Mouse (Mus musculus) heart, embryonic 16.5 days (tissue): ENCODE results near the gene Plxnb2. TPM values are rescaled to one million over a fixed set of nuclear protein-coding genes. Genes with fewer than 3 reads are reported as not detected.
A peak's percentile ranks its signal among the peaks of the same experiment; 100 is the strongest.

Experiments used
- ATAC-seq: fragments of 200-750 bp; cut with Nextera tagmentation; replicated peaks from 2 replicates; pipeline ENCODE4 v1.8.0; 2017; ENCODE audit warnings: moderate number of reproducible peaks; ENCODE audit not compliant: insufficient read depth, low FRiP score; ENCODE audit errors: extremely low read depth
- H3K27ac ChIP-seq: fragments of 300-500 bp; sonication (generic); 2 replicates; pipeline ENCODE4 v1.5.1; 2014; ENCODE audit warnings: mild to moderate bottlenecking, low read length, control low read depth, moderate library complexity
- H3K27me3 ChIP-seq: fragments of 300-500 bp; sonication (generic); 2 replicates; pipeline ENCODE4 v1.6.1; 2014; ENCODE audit warnings: low read length, mixed read lengths; ENCODE audit not compliant: control insufficient read depth, insufficient read depth
- H3K36me3 ChIP-seq: fragments of 300-500 bp; sonication (generic); 2 replicates; pipeline ENCODE4 v1.6.1; 2014; ENCODE audit not compliant: control insufficient read depth, insufficient read depth
- H3K4me1 ChIP-seq: fragments of 300-500 bp; sonication (generic); 2 replicates; pipeline ENCODE4 v1.6.1; 2014; ENCODE audit warnings: low read length, mixed read lengths; ENCODE audit not compliant: control insufficient read depth, insufficient read depth
- H3K4me2 ChIP-seq: fragments of 300-500 bp; sonication (generic); 2 replicates; pipeline ENCODE4 v1.6.1; 2014; ENCODE audit warnings: low read depth, mild to moderate bottlenecking, control low read depth, low read length
- H3K4me3 ChIP-seq: fragments of 300-500 bp; sonication (generic); 2 replicates; pipeline ENCODE4 v1.5.1; 2014; ENCODE audit warnings: mild to moderate bottlenecking, control low read depth, low read length
- H3K9ac ChIP-seq: fragments of 300-500 bp; sonication (generic); 2 replicates; pipeline ENCODE4 v1.6.1; 2014; ENCODE audit warnings: low read length, control low read depth
- H3K9me3 ChIP-seq: fragments of 300-500 bp; sonication (generic); replicated peaks from 2 replicates; pipeline ENCODE4 v1.6.1; 2016; ENCODE audit warnings: low read length; ENCODE audit not compliant: control insufficient read depth
- WGBS: fragments of 180-500 bp; shearing (Covaris S2); extraction: QIAGEN DNeasy Blood & Tissue Kit; methylation state at CpG from one replicate; pipeline ENCODE4 v1.1.7; 2014; 5-methylcytosine and 5-hydroxymethylcytosine counted together
- polyA plus RNA-seq: library from polyadenylated mRNA; unstranded; fragments of >200 nt; fragmentation: Nextera tagmentation; extraction: Ambion mirVana; gene quantifications from 2 replicates; pipeline ENCODE4 v1.2.1, GENCODE M21; 2015

The Plxnb2 gene
- polyA plus RNA-seq, 1 experiment from 2014 or later = 91.8 TPM

DNA sequence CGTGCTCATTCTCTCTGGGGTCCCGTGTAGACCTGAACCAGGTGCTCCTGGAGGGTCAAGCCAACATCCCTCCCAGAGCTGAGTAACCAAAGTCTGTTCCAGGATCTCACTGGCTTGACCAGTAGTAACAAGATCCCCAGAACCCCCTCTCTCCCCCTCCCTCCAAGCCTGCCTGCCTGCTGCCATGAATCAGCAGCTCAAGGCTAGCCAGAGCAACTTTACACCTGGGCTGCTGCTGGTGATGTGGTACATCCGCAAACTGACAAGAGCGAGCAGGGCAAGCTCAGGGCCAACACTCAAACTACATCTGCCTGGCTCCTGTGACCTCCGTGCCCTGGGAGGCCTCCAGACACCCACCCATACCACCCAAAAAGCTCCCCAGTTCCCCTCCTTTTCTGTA lies 39.1 kb downstream of the Plxnb2 start:
- Histone ChIP-seq H3K36me3 (no peaks in the 10 kb centered on the region), H3K27me3 (peaks cover 48% of the 10 kb centered on the region), H3K4me3 (no peak overlapping the region), H3K4me1 (peaks cover 20% of the 10 kb centered on the region), H3K27ac (no peak overlapping the region), H3K9me3 (no peaks in the 10 kb centered on the region), H3K4me2 (no peak overlapping the region), H3K9ac (no peak overlapping the region)
- WGBS = 27% methylated on average over 5 of the region's 5 CpGs
- no peak for ATAC-seq

DNA sequence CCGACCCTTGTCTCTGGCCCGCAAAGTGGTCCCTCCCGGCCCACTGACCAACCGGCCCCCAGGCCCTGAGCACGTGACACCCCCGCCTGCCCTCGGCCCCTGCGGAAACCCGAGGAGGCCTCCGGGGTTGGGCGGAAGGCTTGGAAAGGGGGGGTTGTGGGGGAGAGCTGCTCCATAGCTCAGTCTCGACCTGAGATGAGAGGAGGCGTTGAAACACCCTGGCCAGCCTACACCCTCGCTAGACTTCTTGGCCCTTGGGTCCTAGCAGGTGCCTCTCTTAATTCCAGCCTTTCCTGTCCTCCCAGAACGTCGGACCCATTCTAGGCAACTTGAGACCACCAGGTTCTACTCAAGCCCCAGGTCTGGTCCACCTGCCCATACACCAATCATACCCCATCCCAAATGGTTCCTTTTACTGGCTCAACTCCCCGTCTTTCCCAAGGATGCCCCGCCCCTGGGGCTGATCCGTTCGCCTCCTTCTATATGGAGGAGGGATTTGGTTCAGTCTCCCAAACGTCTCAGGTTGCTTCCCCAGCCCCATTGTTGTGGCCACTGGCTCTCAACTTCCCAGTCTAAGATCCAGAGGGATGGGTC lies 39.8 kb downstream of the Plxnb2 start, which contains the start of gene Mapk12:
Gene Mapk12 (minus strand): TSS at position 45 of the 594 bp plus-strand sequence.
- ATAC-seq = peak; percentile 53; the same call in 1 of the 2 replicates
- WGBS = under 1% methylated on average over 21 of the region's 21 CpGs
- H3K27ac ChIP-seq = no peak within 1 kb of the TSS

DNA sequence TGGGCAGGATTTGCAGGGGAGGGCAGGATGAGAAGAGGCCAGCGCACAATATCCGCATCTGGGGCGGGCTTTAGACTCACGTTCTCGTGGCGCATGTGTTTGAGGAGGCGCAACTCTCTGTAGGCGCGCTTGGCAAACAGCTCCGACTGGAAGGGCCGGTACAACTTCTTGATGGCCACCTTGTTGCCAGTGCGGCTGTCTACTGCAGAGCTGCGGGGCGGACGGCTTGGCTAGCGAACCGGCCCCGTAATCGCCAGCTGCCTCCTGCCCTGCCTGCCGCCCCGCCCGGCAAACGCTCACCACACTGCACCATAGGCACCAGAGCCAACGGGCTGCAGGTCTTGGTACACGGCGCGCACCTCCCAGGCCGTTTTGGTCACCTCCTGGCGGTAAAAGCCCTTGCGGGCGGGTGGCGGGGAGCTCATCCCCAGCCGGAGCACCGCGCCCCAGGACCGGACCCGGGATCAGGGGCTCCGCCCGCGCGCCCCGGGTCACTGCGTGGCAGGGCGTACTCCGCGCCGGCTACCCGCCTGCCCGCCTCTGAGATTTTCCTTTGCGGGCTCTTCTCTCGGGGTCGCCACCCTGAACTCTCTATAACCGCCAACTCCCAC lies 40.4 kb downstream of the Plxnb2 start:
- peaks cover 35% of the 10 kb centered on the region for H3K27me3 ChIP-seq
- H3K27ac ChIP-seq = no peak overlapping the region

More for the DNA sequence above, 39.8 kb downstream of the Plxnb2 start, which contains the start of gene Mapk12:
- Histone ChIP-seq H3K9me3 (no peaks in the 10 kb centered on the region), H3K9ac (peak within 1 kb of the TSS; percentile 76), H3K4me3 (peak within 1 kb of the TSS; percentile 67), H3K4me2 (peak within 1 kb of the TSS; percentile 97), H3K4me1 (peaks cover 18% of the 10 kb centered on the region), H3K36me3 (no peaks in the 10 kb centered on the region), H3K27me3 (peaks cover 41% of the 10 kb centered on the region)

DNA sequence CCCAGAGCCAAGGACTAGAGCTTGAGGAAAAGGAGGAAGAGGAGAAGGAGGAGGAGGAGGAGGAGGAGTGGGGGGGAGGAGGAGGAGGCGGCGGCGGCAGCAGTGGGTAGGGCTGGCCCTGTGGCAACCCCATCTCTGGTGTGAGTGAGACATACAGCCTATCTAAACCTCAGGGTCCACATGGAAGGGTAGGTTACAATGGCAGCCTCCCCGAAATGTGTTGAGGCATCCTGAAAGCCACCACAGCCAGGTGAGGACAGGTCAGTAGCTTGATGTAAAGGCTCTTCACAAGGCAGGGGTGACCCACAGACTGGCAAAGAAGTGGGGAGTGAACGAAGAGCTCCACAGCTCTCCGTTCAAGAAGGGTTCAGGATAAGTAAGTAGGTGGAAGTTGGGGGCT lies 42.1 kb downstream of the Plxnb2 start:
- no peak overlapping the region for H3K4me3 ChIP-seq
- H3K36me3 ChIP-seq = no peaks in the 10 kb centered on the region
- H3K4me1 ChIP-seq = peaks cover 18% of the 10 kb centered on the region
- H3K27me3 ChIP-seq = peaks cover 24% of the 10 kb centered on the region
- no peak overlapping the region for H3K27ac ChIP-seq
- H3K9ac ChIP-seq = no peak overlapping the region
- 92% methylated on average over 6 of the region's 6 CpGs for WGBS
- no peaks in the 10 kb centered on the region for H3K9me3 ChIP-seq
- H3K4me2 ChIP-seq = no peak overlapping the region
- no peak for ATAC-seq

More for the DNA sequence above, 40.4 kb downstream of the Plxnb2 start:
- Histone ChIP-seq H3K4me2 (peak overlapping the region; percentile 97), H3K9me3 (no peaks in the 10 kb centered on the region), H3K9ac (peak overlapping the region; percentile 76), H3K4me1 (peaks cover 18% of the 10 kb centered on the region), H3K4me3 (peak overlapping the region; percentile 67), H3K36me3 (no peaks in the 10 kb centered on the region)
- ATAC-seq = 0 out of 2 replicates have a peak, but pooled peaks have one; percentile 42
- under 1% methylated on average over 53 of the region's 53 CpGs for WGBS

DNA sequence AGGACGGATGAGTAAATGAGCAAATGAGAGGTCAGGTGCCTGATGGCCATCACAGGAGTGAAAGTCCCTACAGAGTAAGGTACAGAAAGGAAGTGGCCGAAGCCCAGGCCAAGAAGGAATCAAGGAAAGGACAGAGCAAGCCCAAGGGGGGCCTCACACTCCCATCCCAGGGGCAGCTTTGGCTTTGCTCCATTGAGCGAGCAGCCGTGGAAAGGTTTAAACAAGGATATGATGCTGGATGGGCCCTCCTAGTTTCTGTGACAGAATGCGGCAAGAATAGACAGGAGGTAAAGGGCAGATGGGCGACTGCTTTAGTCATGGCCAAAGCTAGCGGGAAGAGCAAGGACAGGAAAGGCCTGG lies 42.6 kb downstream of the Plxnb2 start:
- H3K9ac ChIP-seq = no peak overlapping the region
- no peak overlapping the region for H3K4me2 ChIP-seq
- peaks cover 24% of the 10 kb centered on the region for H3K27me3 ChIP-seq
- ATAC-seq = no peak
- 76% methylated on average over 7 of the region's 7 CpGs for WGBS
- H3K4me1 ChIP-seq = peaks cover 18% of the 10 kb centered on the region
- H3K27ac ChIP-seq = no peak overlapping the region
- H3K36me3 ChIP-seq = no peaks in the 10 kb centered on the region
- no peak overlapping the region for H3K4me3 ChIP-seq
- H3K9me3 ChIP-seq = no peaks in the 10 kb centered on the region

DNA sequence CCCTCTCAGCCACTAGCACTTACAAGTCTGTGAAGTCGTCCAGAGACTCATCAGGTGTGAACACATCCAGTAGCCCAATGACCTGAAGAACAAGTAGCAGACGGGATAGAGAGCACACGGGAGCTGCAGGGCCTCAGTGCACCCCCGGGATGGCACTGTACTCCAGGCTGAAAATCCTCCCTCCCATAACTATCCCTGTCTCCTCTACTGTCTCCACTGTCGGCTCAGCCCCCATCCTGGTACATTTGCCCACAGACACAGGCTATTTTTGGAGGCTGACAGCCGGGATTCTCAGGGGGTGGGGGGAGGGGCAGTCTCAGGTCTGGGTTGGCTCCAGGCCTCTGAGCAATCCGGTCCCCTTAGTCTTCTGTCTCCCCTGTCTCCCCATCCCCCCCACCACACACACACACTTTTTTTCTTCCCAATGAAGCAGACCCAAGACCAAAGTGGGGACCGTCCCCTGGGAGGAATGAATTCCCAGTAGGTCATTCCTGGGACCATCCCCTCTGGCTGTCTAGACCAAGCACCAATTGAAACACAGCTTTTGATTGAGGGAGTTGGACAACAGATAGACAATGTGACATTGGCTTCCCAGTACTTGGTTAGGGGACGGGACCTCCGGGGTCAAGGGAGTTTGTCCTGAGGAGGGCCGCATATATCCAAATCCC lies 43.1 kb downstream of the Plxnb2 start:
- Histone ChIP-seq H3K4me1 (peaks cover 18% of the 10 kb centered on the region), H3K9me3 (no peaks in the 10 kb centered on the region), H3K4me3 (peak overlapping the region; percentile 22; the same call in 1 of the 2 replicates), H3K9ac (no peak overlapping the region; the same call in 1 of the 2 replicates), H3K27me3 (peaks cover 19% of the 10 kb centered on the region), H3K27ac (0 out of 2 replicates have a peak overlapping the region, but pooled peaks have one; percentile 19), H3K36me3 (no peaks in the 10 kb centered on the region), H3K4me2 (peak overlapping the region; percentile 56)
- ATAC-seq = peak; percentile 39
- 47% methylated on average over 11 of the region's 11 CpGs for WGBS

DNA sequence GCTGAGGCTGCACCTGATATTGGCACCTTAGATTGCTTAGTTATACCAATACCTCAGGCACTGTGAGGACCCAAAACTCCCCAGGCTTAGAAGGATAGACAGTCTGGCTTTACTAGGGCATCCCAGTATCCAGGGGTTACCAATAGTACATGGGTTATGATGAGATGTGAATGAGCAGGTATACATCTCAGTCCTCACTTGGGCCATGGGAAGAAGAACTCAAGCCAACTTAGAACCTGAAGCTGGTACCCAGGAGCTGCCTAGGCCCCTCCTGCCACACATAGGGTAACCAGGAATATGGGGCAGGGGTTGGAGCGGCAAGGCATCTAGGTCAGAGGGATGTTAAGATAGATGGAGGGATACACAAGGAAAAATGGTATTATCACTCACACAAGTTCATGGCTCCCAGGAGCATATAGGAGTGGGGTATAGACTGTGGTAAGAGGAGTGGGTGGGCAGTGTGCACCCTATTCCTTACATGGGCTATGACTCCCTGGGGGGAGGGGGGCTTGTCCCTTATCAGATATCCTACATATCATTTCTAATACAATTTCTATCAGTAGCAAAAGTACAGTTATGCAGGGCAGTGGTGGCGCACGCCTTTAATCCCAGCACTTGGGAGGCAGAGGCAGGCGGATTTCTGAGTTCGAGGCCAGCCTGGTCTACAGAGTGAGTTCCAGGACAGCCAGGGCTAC lies 44.0 kb downstream of the Plxnb2 start:
- Histone ChIP-seq H3K36me3 (no peaks in the 10 kb centered on the region), H3K4me1 (peaks cover 18% of the 10 kb centered on the region), H3K4me3 (no peak overlapping the region), H3K9me3 (no peaks in the 10 kb centered on the region), H3K4me2 (no peak overlapping the region), H3K27ac (no peak overlapping the region), H3K9ac (no peak overlapping the region), H3K27me3 (peaks cover 16% of the 10 kb centered on the region)
- ATAC-seq = no peak
- 97% methylated on average over 5 of the region's 5 CpGs for WGBS

DNA sequence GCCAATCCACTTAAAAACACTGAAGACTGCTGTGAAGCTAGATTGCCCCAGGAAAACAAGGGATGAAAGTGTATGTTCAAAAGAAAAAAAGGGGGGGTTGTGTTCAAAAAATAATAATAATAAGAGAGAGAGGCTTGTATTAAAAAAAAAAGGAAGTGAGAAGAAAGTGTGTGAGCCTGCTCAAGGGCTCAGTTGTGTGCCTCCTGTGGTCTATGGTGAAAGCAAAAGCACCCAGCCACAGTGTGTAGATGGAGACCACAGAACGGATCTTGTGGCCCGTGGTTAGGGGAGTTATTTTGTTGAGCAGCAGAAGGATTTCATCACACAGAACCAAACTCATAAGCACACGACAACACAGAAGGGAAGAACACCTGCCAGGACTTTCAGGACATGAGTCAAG lies 49.3 kb downstream of the Plxnb2 start:
- Histone ChIP-seq H3K4me2 (no peak overlapping the region), H3K4me1 (peaks cover 11% of the 10 kb centered on the region), H3K27ac (no peak overlapping the region), H3K9me3 (no peaks in the 10 kb centered on the region), H3K36me3 (no peaks in the 10 kb centered on the region), H3K4me3 (no peak overlapping the region), H3K27me3 (no peaks in the 10 kb centered on the region), H3K9ac (no peak overlapping the region)
- ATAC-seq = no peak
- 82% methylated on average over 3 of the region's 3 CpGs for WGBS
